Mouse (Mus musculus): ENCODE measurements around the gene Slc25a35. TPM values are rescaled to one million over a fixed set of nuclear protein-coding genes. Genes with fewer than 3 reads are reported as not detected.
"Not testable (repeated sequence)": the region's sequence is repeated elsewhere in the genome, so short reads cannot be mapped to it uniquely, and the experiment has no call there.

Slc25a35 gene
- total RNA-seq, 2 experiments from 2014 or later = 6.4 to 7.4 TPM

DNA sequence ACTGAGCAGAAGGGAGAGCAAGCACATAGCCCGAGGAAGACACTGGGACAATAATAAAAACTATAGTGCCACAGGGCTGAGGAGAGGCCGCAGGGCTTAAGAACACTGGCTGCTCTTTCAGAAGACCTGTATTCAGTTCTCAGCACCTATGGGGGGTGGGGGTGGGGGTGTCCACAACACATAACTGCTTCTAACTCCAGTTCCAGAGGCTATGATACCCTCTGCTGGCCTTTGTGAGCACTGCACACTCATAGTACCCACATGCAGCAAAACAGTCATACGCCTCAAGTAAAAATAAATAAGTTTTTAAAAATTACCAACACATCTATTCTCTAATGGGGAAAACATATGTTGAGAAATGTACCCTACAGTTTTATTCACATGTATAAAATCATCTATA, 26.4 kb downstream of the Slc25a35 start:
- intact Hi-C loops (cut with DNase I) = no loop called here
- DNase-seq (ENCODE audit: low spot score) = no peak

DNA sequence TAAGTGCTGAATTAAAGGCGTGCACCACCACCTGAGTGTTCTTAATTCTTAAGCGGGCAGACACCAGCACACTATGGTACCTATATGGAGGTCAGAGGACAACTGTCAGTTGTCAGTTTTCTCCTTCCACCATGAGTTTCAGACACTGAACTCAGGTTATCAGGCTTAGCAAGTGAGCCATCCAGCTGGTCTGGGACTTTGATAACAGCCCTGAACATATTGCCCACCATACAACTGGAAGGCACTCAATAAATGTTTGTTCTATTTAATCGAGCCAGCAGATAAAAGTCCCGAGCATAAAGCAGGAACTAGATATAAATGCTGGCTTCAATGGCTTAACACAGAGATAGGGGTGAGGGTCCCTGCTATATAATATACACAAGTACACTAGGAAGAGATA, 29.1 kb downstream of the Slc25a35 start:
- intact Hi-C loops (cut with DNase I) = no loop called here

DNA sequence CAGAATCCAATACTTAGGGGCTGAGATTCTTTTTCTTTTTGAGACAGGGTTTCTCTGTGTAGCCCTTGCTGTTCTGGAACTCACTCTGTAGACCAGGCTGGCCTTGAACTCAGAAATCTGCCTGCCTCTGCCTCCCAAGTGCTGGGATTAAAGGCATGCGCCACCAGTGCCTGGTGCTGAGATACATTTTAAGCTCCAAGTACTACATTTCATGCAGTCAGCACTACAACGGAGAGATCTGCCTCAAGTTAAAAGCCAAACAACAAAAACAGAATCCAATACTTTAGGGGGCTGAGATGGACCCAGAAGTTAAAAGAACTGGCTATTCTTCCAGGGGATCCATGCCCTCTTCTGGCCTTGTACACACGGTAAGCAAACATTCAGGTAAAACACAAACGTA, 34.9 kb downstream of the Slc25a35 start:
- DNase-seq (ENCODE audit: low spot score); intact Hi-C loops (cut with DNase I): not testable (repeated sequence)

More for the DNA sequence above, 29.1 kb downstream of the Slc25a35 start:
- DNase-seq (ENCODE audit: low spot score) = no peak

DNA sequence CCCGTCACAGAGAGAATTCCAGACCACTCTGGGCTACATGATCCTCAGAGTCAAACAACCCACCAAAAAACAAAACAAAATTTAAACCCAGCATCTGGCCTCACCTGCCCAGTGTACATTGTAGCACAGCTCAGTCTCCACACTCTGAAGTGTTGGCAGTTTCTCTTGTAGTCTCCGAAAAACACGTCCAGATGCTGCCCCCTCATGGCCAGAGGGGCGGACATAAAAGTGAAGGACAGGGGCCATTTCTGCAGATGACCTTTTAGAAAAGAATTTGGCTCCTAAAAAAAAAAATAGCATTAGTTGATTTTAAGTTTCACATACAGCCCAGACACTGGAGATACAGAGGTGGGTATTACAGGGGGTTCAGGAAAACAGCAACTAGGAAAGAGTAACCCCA, 35.7 kb downstream of the Slc25a35 start:
- intact Hi-C loops (cut with DNase I) = no loop called here
- DNase-seq (ENCODE audit: low spot score) = no peak

DNA sequence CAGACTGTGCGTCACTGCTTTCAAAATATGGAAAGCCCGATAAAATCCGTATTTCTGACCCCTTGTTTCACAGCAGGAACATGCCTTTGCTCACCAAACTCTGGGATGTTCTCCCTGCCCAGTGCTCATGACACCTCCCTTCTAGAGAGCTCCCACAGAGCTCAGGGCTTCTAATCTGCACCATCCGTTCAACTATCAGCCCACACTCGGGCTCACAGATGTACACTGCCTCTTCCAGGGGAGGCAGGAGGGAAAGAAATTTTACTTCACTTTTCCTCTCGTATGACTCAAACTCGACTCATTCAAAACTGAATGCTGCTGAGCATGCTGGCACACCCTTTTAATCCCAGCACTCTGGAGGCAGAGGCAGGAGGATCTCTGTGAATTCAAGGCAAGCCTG, 37.3 kb downstream of the Slc25a35 start:
- intact Hi-C loops (cut with DNase I) = no loop called here

DNA sequence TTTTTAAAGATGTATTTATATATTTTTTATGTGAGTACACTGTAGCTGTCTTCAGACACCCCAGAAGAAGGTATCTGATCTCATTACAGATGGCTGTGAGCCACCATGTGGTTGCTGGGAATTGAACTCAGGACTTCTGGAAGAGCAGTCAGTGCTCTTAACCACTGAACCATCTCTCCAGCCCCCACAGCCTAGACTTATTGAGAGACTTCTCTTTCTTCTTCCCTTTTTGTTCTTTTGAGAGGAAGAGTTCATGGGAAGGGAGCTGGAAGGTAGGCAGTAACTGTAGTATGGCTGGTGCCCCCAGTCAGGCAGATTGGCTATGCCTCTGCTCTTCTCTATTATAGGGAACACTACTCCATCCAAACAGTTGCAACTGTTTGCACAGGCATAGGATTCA, 38.6 kb downstream of the Slc25a35 start:
- DNase-seq (ENCODE audit: low spot score); intact Hi-C loops (cut with DNase I): not testable (repeated sequence)

More for the DNA sequence above, 37.3 kb downstream of the Slc25a35 start:
- DNase-seq (ENCODE audit: low spot score) = no peak

DNA sequence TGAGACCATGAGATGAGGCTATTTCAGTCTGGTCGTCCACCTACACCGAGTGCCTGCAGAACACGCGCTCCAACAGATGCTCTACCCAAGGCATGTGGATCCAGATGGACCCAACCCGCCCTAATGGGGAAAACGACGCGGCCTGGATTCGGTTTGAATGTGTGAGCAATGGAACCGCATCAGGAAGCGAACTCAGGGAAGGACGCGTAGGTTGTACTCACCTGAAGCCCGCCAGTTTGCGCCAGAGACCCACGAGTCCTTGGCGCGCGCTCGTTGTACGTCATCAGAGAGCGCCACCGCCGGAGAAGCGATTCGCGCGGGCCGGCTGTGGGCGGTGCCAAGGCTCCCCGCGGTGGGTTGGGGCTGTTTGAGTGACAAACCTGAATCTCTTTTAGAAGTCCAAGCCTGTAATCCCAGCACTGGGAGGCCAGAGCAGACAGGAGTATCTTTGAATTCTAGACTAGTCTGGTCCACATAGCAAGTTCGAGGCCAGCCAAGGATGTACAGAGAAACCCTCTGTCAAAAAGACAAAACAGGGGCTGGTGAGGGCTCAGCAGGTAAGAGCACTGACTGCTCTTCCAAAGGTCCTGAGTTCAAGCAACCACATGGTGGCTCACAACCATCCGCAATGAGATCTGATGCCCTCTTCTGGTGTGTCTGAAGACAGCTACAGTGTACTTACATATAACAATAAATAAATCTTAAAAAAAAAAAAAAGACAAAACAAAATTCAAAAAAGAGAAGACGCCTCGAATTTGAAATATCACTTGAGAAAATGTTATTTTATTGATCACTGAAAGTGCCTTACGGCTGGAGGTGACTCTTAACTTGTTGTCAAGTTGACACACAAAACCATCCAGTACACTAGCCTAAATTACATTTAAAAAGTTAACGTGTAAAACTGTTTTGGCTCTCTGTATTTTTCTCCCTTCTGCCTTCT, 40.5 kb downstream of the Slc25a35 start, which contains the start of gene Pfas:
TSS of gene Pfas (minus strand) at position 279 of the 940 bp plus-strand sequence.
- DNase-seq (ENCODE audit: low spot score) = peak; percentile 68
- intact Hi-C loops (cut with DNase I) = no loop called here

DNA sequence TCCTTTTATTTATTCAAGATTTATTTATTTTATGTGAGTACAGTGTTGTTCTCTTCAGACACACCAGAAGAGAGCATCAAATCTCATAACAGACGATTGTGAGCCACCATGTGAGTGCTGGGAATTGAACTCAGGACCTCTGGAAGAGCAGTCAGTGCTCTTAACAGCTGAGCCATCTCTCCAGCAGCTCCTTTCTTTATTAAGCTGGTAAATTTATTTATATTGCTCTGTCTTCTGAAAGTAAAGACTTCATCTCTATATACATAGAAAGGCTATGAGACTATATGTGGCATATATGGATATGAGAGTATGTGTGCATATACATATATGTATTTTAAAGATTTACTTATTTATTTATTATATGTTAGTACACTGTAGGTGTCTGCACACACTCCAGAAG, 41.6 kb downstream of the Slc25a35 start:
- intact Hi-C loops (cut with DNase I) = no loop called here
- no peak for DNase-seq (ENCODE audit: low spot score)

DNA sequence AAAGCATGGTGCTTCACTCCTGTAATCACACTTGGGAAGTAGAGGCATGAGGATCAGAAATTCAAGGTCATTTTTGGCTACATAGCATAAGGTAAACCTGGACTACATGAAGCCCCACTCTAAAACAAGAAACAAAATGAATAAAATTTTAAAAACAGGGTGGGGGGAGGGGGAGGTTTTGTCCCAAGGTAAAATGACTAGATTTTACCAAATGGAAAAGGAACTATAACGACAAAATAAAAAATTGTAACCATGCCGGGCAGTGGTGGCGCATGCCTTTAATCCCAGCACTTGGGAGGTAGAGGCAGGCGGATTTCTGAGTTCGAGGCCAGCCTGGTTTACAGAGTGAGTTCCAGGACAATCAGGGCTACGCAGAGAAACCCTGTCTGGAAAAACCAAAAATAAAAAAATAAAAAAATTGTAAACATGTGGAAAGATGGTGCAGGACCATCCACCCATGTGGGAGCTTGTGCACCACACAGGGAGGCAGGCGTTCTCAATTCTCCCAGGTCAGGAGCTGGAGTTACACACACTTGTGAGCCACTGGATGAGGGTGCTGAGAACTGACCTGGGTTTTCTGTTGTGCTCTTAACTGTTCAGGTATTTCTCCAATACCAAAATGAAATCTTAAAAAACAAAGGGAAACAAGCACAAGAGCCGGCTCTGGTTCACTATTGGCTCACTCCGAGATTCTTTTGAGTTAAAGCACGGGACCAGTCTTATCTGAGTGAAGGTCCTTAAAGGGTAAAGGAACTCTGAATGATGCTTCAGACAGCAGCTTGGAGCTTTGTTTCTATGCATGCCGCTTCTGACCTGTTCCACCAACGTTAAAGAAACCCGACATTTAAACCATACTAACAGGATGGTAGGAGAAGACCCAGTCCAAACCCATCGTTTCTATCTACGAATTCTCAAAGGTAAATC, 42.7 kb downstream of the Slc25a35 start:
- no peak for DNase-seq (ENCODE audit: low spot score)
- intact Hi-C loops (cut with DNase I) = no loop called here

DNA sequence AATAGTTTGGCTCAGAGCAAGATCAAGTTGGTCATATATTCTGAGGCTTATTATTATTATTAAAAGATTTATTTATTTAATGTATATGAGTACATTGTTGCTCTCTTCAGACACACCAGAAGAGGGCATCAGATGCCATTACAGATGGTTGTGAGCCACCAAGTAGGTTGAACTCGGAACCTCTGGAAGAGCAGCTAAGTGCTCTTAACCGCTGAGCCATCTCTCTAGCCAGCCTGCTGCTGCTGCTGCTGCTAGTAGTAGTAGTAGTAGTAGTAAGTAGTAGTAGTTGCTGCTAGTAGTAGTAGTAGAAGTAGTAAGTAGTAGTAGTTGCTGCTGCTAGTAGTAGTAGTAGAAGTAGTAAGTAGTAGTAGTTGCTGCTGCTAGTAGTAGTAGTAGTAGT, 43.5 kb downstream of the Slc25a35 start:
- intact Hi-C loops (cut with DNase I); DNase-seq (ENCODE audit: low spot score): not testable (repeated sequence)

DNA sequence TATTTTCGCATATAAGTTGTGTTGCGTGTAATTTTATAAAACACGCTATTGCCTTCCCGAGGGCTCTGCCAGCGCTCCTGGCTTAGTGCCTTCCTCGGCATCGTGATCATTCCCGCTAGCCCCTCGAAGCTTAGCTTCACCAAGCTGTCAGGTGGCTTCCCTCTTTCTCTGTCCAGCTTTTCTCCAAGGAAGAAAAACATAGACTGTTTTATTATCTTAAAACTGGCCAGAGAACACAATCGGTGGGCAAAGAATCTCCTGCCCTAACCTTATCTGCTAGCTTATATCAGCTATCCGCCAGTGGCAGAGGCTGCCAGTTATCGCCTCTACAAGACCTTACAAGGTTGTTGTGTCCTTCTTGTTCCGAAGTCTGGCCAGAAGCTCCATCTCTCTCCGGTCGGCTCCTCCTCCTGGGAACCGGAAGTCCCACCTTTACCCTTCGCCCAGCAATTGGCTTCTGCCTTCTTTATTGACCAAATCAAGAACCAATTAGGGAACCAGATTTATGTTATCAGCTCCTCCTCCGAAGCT, 44.2 kb downstream of the Slc25a35 start:
- intact Hi-C loops (cut with DNase I) = no loop called here
- peak; percentile 83 for DNase-seq (ENCODE audit: low spot score)

DNA sequence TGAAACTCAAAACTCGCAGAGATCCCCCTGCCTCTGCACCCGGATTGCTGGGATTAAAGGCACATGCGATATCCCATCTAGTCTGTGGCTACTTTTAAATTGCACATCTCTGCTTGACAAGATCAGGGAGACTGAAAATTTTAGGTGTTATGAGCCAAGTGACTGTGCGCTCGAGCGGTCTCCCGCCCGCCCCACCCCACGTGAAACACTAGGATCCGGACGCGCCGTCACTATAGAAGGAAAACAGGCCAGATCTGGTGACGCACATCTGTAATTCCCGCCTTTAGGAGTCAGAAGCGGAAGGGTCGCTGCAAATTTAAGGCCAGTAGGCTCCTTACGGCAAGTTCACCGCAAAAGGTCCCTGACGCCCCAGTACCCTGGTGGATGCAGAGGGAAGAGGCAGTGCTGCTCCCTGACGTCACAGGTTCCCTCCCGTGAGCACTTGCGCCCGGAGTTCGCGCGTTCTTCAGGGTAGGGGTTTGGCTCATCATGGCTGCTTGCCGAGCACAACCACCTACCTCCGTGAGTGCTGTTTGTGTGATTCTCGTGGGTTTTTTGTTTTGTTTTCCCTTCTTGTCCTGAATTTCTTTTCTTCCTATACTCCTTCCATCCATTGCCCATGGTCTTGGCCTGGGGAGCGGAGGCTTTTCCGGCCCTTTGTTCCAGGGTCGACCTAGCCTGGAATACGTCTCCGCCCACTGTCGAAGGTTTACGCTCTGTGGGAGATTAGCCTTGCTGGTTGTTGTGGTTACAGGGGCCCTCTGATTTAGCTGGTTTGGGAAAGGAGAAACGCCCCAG, 47.9 kb downstream of the Slc25a35 start, which contains the start of gene Ctc1:
TSS of gene Ctc1 (plus strand) at position 268 of the 798 bp plus-strand sequence.
- DNase-seq (ENCODE audit: low spot score) = peak; percentile 82
- intact Hi-C loops (cut with DNase I) = loop anchor here (2.0 kb wide), 1 partner anchor 19 kb away; no protein-coding TSS in a partner anchor

DNA sequence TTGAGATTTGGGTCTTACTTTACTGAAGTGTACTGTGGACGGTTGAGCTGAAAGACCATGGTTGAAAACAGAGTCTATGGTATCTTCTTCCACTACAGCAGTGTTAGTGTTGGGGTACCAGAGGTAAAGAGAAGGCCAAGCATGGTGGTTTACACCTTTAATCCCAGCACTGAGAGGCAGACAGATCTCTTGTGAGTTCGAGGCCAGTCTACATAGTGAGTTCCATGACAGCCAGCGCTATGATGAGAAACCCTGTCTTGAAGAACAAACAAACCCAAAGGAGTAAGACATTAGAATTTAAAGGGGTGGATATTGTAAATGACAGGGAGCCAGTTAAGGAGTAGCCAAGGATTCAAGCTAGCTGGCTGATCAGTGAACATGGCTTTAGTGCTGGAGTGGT, 48.8 kb downstream of the Slc25a35 start:
- intact Hi-C loops (cut with DNase I) = loop anchor here (2.0 kb wide), 1 partner anchor 18 kb away; no protein-coding TSS in a partner anchor
- no peak for DNase-seq (ENCODE audit: low spot score)

DNA sequence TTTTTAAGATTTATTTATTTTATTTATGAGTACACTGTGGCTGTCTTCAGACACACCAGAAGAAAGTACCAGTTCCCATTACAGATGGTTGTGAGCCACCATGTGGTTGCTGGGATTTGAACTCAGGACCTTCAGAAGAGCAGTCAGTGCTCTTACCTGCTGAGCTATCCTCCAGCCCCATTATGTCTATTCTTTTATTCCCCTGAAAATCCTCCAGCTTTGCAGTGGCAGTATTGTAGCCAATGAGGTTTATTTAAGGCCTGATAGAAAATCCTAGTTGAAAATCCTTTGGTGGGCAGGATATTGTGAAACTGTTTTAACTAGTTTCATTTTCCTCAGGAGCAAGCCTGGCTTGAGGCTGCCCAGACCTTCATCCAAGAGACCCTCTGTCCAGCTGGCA, 52.8 kb downstream of the Slc25a35 start:
- intact Hi-C loops (cut with DNase I) = no loop called here
- DNase-seq (ENCODE audit: low spot score) = no peak

Small RNA genes lying within 50 kb of the gene (microRNA-seq; reads per million reads assigned to microRNA genes)
- not detected for gene Mir3062

Other genes starting within 250 kb of the Slc25a35 start
- 10 to 100 TPM; 56.0 to 60.9 TPM for gene Ndel1, start 96.3 kb upstream of the Slc25a35 start, total RNA-seq (2021)
- gene Rnf222, start 79.6 kb upstream of the Slc25a35 start, total RNA-seq (2021) = under 1 TPM in 1 of 2 experiments, not detected in 1; 0.08 TPM
- 100 to 1,000 TPM; 612 to 679 TPM for gene Rpl26, start 66.5 kb upstream of the Slc25a35 start, total RNA-seq (2021)
- not detected for gene Odf4, start 41.0 kb upstream of the Slc25a35 start, total RNA-seq (2021)
- gene Arhgef15, start 10.7 kb upstream of the Slc25a35 start, total RNA-seq (2021) = 10 to 100 TPM; 28.1 to 32.4 TPM
- 10 to 100 TPM; 80.3 to 89.1 TPM for gene Rangrf, start 7.1 kb downstream of the Slc25a35 start, total RNA-seq (2021)
- 1 to 10 TPM; 5.6 to 6.8 TPM for gene Pfas, start 40.3 kb downstream of the Slc25a35 start, total RNA-seq (2021)
- 10 to 100 TPM; 11.5 to 13.7 TPM for gene Ctc1, start 47.8 kb downstream of the Slc25a35 start, total RNA-seq (2021)
- gene Aurkb, start 77.5 kb downstream of the Slc25a35 start, total RNA-seq (2021) = 1 to 10 TPM in 1 of 2 experiments, under 1 TPM in 1; 0.62 to 1.2 TPM
- gene Borcs6, start 91.6 kb downstream of the Slc25a35 start, total RNA-seq (2021) = 10 to 100 TPM; 14.4 to 16.4 TPM
- 1 to 10 TPM; 4.4 to 9.8 TPM for gene Tmem107, start 102.7 kb downstream of the Slc25a35 start, total RNA-seq (2021)
- 10 to 100 TPM; 59.6 to 65.7 TPM for gene Vamp2, start 120.4 kb downstream of the Slc25a35 start, total RNA-seq (2021)
- gene Per1, start 127.1 kb downstream of the Slc25a35 start, total RNA-seq (2021) = 10 to 100 TPM; 32.3 to 61.0 TPM
- gene Hes7, start 152.3 kb downstream of the Slc25a35 start, total RNA-seq (2021) = under 1 TPM in 1 of 2 experiments, not detected in 1; 0.14 TPM
- under 1 TPM in 1 of 2 experiments, not detected in 1; 0.21 TPM for gene 9130213A22Rik, start 154.5 kb downstream of the Slc25a35 start, total RNA-seq (2021)
- gene Aloxe3, start 157.8 kb downstream of the Slc25a35 start, total RNA-seq (2021) = not detected
- gene Alox12b, start 188.9 kb downstream of the Slc25a35 start, total RNA-seq (2021) = not detected
- 1 to 10 TPM; 1.6 to 1.8 TPM for gene Alox8, start 229.7 kb downstream of the Slc25a35 start, total RNA-seq (2021)